Mouse (Mus musculus) MEL (cell line): ENCODE results near the gene Il5. TPM values are rescaled to one million over a fixed set of nuclear protein-coding genes. Genes with fewer than 3 reads are reported as not detected.

Experiments used
- DNase-seq: peaks from one replicate; pipeline ENCODE4 v3.0.0; 2011; ENCODE audit warnings: low read depth, low spot score
- H3K27ac ChIP-seq: 2 replicates; pipeline ENCODE4 v1.5.1; 2012; ENCODE audit warnings: low read depth, mild to moderate bottlenecking, control low read depth, low read length, moderate library complexity; ENCODE audit not compliant: control insufficient read depth
- H3K27me3 ChIP-seq, 2 experiments: fragments of 150-350 bp in 1 of 2; sonication (generic) in 1 of 2; 2 replicates each; pipeline ENCODE4 v1.6.1; 2012; ENCODE audit warnings: low read length in 2 of 2, mild to moderate bottlenecking in 2 of 2, improper control_type of control experiment in 1 of 2, moderate library complexity in 1 of 2; ENCODE audit not compliant: insufficient read depth in 2 of 2, control insufficient read depth in 1 of 2
- H3K36me3 ChIP-seq, 2 experiments: 2 replicates each; pipeline ENCODE4 v1.6.1; 2012 to 2014; ENCODE audit warnings: low read length in 2 of 2, improper control_type of control experiment in 1 of 2, inconsistent platforms in 1 of 2, mild to moderate bottlenecking in 1 of 2; ENCODE audit not compliant: insufficient read depth in 2 of 2, control insufficient read depth in 1 of 2
- H3K4me1 ChIP-seq, 2 experiments: fragments of 150-350 bp in 1 of 2; sonication (generic) in 1 of 2; 2 replicates each; pipeline ENCODE4 v1.6.1; 2012; ENCODE audit warnings: low read length in 2 of 2, improper control_type of control experiment in 1 of 2, mild to moderate bottlenecking in 1 of 2; ENCODE audit not compliant: insufficient read depth in 2 of 2, control insufficient read depth in 1 of 2
- H3K4me3 ChIP-seq, 2 experiments: fragments of 150-350 bp in 1 of 2; sonication (generic) in 1 of 2; 2 replicates each; pipeline ENCODE4 v1.5.1; 2012; ENCODE audit warnings: low read depth in 2 of 2, low read length in 2 of 2, mild to moderate bottlenecking in 2 of 2, moderate library complexity in 2 of 2, control low read depth in 1 of 2, improper control_type of control experiment in 1 of 2; ENCODE audit not compliant: control insufficient read depth in 1 of 2, insufficient read depth in 1 of 2
- H3K79me2 ChIP-seq: 2 replicates; pipeline ENCODE4 v1.6.1; 2012; ENCODE audit warnings: mild to moderate bottlenecking, low read length, moderate library complexity; ENCODE audit not compliant: control insufficient read depth, poor library complexity, insufficient read depth
- H3K9ac ChIP-seq: 2 replicates; pipeline ENCODE4 v1.6.1; 2012; ENCODE audit warnings: low read depth, mild to moderate bottlenecking, control low read depth, low read length, moderate library complexity; ENCODE audit not compliant: control insufficient read depth, poor library complexity, severe bottlenecking
- H3K9me3 ChIP-seq: fragments of 150-350 bp; sonication (generic); replicated peaks from 2 replicates; pipeline ENCODE4 v1.6.1; 2012; ENCODE audit warnings: mild to moderate bottlenecking, low read length, improper control_type of control experiment, moderate library complexity; ENCODE audit not compliant: insufficient read depth
- CHD1 ChIP-seq: IDR thresholded peaks from 2 replicates; pipeline ENCODE4 v1.6.1; 2012; ENCODE audit warnings: low read depth, mild to moderate bottlenecking, inconsistent platforms, low read length, improper control_type of control experiment
- CHD2 ChIP-seq: IDR thresholded peaks from 2 replicates; pipeline ENCODE4 v1.6.1; 2011; ENCODE audit warnings: low read length, improper control_type of control experiment
- CTCF ChIP-seq, 3 experiments: IDR thresholded peaks in 2 of 3; conservative IDR thresholded peaks in 1 of 3; 2 replicates each; pipeline ENCODE4 v1.5.1; 2011 to 2012; ENCODE audit warnings: low read length in 3 of 3, low read depth in 2 of 3, mild to moderate bottlenecking in 2 of 3, improper control_type of control experiment in 1 of 3, inconsistent platforms in 1 of 3, mixed read lengths in 1 of 3, moderate library complexity in 1 of 3; ENCODE audit not compliant: control insufficient read depth in 1 of 3, insufficient read depth in 1 of 3, poor library complexity in 1 of 3, severe bottlenecking in 1 of 3
- E2F4 ChIP-seq: IDR thresholded peaks from 2 replicates; pipeline ENCODE4 v1.6.1; 2011; ENCODE audit warnings: low read depth, low read length, improper control_type of control experiment, borderline replicate concordance
- ELF1 ChIP-seq: IDR thresholded peaks from 2 replicates; pipeline ENCODE4 v1.6.1; 2014; ENCODE audit warnings: low read depth, mild to moderate bottlenecking, inconsistent platforms, low read length, improper control_type of control experiment, moderate library complexity
- EP300 ChIP-seq, 2 experiments: IDR thresholded peaks; 2 replicates each; pipeline ENCODE4 v1.6.1; 2011; ENCODE audit warnings: improper control_type of control experiment in 2 of 2, low read length in 2 of 2, low read depth in 1 of 2, mild to moderate bottlenecking in 1 of 2
- ETS1 ChIP-seq: IDR thresholded peaks from 2 replicates; pipeline ENCODE4 v1.6.1; 2012; ENCODE audit warnings: low read depth, mild to moderate bottlenecking, inconsistent platforms, low read length, improper control_type of control experiment, moderate library complexity
- GABPA ChIP-seq: IDR thresholded peaks from 2 replicates; pipeline ENCODE4 v1.6.1; 2012; ENCODE audit warnings: low read depth, mild to moderate bottlenecking, inconsistent platforms, low read length, improper control_type of control experiment, moderate library complexity
- GATA1 ChIP-seq: IDR thresholded peaks from 2 replicates; pipeline ENCODE4 v1.6.1; 2011; ENCODE audit warnings: low read depth, low read length, improper control_type of control experiment
- KAT2A ChIP-seq: conservative IDR thresholded peaks from 2 replicates; pipeline ENCODE4 v1.6.1; 2012; ENCODE audit warnings: low read depth, low read length, improper control_type of control experiment, inconsistent platforms
- MAZ ChIP-seq: IDR thresholded peaks from 2 replicates; pipeline ENCODE4 v1.6.1; 2012; ENCODE audit warnings: low read depth, mild to moderate bottlenecking, inconsistent platforms, low read length, improper control_type of control experiment
- MEF2A ChIP-seq: IDR thresholded peaks from 2 replicates; pipeline ENCODE4 v1.6.1; 2014; ENCODE audit warnings: low read depth, mild to moderate bottlenecking, inconsistent platforms, low read length, improper control_type of control experiment; ENCODE audit not compliant: poor library complexity, insufficient replicate concordance, severe bottlenecking; ENCODE audit errors: extremely low read depth
- MYC ChIP-seq: IDR thresholded peaks from 2 replicates; pipeline ENCODE4 v1.6.1; 2011; ENCODE audit warnings: low read depth, mild to moderate bottlenecking, low read length, improper control_type of control experiment, moderate library complexity
- NELFE ChIP-seq: IDR thresholded peaks from 2 replicates; pipeline ENCODE4 v1.6.1; 2011; ENCODE audit warnings: low read depth, low read length, improper control_type of control experiment
- NRF1 ChIP-seq: IDR thresholded peaks from 2 replicates; pipeline ENCODE4 v1.6.1; 2014; ENCODE audit warnings: low read depth, mild to moderate bottlenecking, inconsistent platforms, low read length, improper control_type of control experiment, moderate library complexity; ENCODE audit not compliant: poor library complexity, insufficient read depth, severe bottlenecking
- POLR2A ChIP-seq, 2 experiments: IDR thresholded peaks; 2 replicates each; pipeline ENCODE4 v1.6.1; 2011 to 2012; ENCODE audit warnings: low read length in 2 of 2, mild to moderate bottlenecking in 2 of 2, control low read depth in 1 of 2, improper control_type of control experiment in 1 of 2, low read depth in 1 of 2, moderate library complexity in 1 of 2; ENCODE audit not compliant: control insufficient read depth in 1 of 2, insufficient read depth in 1 of 2, poor library complexity in 1 of 2
- POLR2AphosphoS2 ChIP-seq: IDR thresholded peaks from 2 replicates; pipeline ENCODE4 v1.6.1; 2011; ENCODE audit warnings: low read length, improper control_type of control experiment
- POLR2AphosphoS5 ChIP-seq: IDR thresholded peaks from 2 replicates; pipeline ENCODE4 v1.6.1; 2012; ENCODE audit warnings: low read depth, borderline replicate concordance, mild to moderate bottlenecking, inconsistent platforms, low read length, moderate library complexity, mixed read lengths
- RAD21 ChIP-seq: IDR thresholded peaks from 2 replicates; pipeline ENCODE4 v1.6.1; 2011; ENCODE audit warnings: mild to moderate bottlenecking, low read depth, low read length, improper control_type of control experiment
- RCOR1 ChIP-seq: IDR thresholded peaks from 2 replicates; pipeline ENCODE4 v1.6.1; 2012; ENCODE audit warnings: low read depth, mild to moderate bottlenecking, inconsistent platforms, low read length, improper control_type of control experiment
- SMC3 ChIP-seq: IDR thresholded peaks from 2 replicates; pipeline ENCODE4 v1.6.1; 2011; ENCODE audit warnings: low read depth, low read length, improper control_type of control experiment
- TBP ChIP-seq: IDR thresholded peaks from 2 replicates; pipeline ENCODE4 v1.8.0; 2011; ENCODE audit warnings: low read depth, low read length, improper control_type of control experiment
- TCF12 ChIP-seq: IDR thresholded peaks from 2 replicates; pipeline ENCODE4 v1.6.1; 2014; ENCODE audit warnings: low read depth, mild to moderate bottlenecking, inconsistent platforms, low read length, improper control_type of control experiment, moderate library complexity
- UBTF ChIP-seq: IDR thresholded peaks from 2 replicates; pipeline ENCODE4 v1.6.1; 2012; ENCODE audit warnings: low read depth, mild to moderate bottlenecking, inconsistent platforms, low read length, improper control_type of control experiment, moderate library complexity, borderline replicate concordance; ENCODE audit not compliant: insufficient read depth
- USF2 ChIP-seq, 2 experiments: IDR thresholded peaks; 2 replicates each; pipeline ENCODE4 v1.6.1; 2011 to 2012; ENCODE audit warnings: improper control_type of control experiment in 2 of 2, low read length in 2 of 2, borderline replicate concordance in 1 of 2, inconsistent platforms in 1 of 2, low read depth in 1 of 2, mild to moderate bottlenecking in 1 of 2; ENCODE audit not compliant: insufficient read depth in 1 of 2
- ZC3H11A ChIP-seq: IDR thresholded peaks from 2 replicates; pipeline ENCODE4 v1.6.1; 2012; ENCODE audit warnings: low read depth, mild to moderate bottlenecking, inconsistent platforms, low read length, improper control_type of control experiment
- ZKSCAN1 ChIP-seq: IDR thresholded peaks from 2 replicates; pipeline ENCODE4 v1.6.1; 2012; ENCODE audit warnings: low read depth, mild to moderate bottlenecking, inconsistent platforms, low read length, improper control_type of control experiment, moderate library complexity
- ZNF384 ChIP-seq: IDR thresholded peaks from 2 replicates; pipeline ENCODE4 v1.6.1; 2012; ENCODE audit warnings: low read depth, mild to moderate bottlenecking, inconsistent platforms, low read length, improper control_type of control experiment
- polyA plus RNA-seq, 2 experiments: library from polyadenylated mRNA; stranded (reverse) in 1 of 2; unstranded in 1 of 2; fragments of >175 nt in 1 of 2; fragments of >200 nt in 1 of 2; gene quantifications; 2 replicates each; pipeline versions ENCODE4 v1.2.1 to v1.2.4; 2012; ENCODE audit warnings: low replicate concordance in 2 of 2, low read depth in 1 of 2; ENCODE audit not compliant: insufficient read length in 2 of 2, insufficient read depth in 1 of 2, missing spikeins in 1 of 2
- total RNA-seq: library from RNA; depleted of rRNA; stranded (reverse); fragments of 300-350 nt; gene quantifications from 2 replicates; pipeline ENCODE4 v1.2.3, GENCODE M21; 2012

Il5 gene
- total and polyA plus RNA-seq, 3 experiments = not detected

DNA sequence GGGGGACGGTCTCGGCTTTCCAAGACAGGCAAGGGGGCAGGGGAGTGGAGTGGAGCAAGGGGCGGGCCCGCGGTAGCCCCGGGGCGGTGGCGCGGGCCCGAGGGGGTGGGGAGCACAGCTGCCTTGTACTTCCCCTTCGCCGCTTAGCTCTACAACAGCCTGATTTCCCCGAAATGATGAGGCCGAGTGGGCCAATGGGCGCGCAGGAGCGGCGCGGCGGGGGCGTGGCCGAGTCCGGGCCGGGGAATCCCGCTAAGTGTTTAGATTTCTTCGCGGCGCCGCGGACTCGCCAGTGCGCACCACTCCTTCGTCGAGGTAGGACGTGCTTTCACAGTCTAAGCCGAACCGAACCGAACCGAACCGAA lies 49.1 kb downstream of the Il5 start, which contains the start of gene Irf1 (continued):
- TF ChIP-seq POLR2AphosphoS5 (no peak), USF2 (IDR thresholded peaks at IDR 0.05; ENCODE audit: borderline replicate concordance in 1 of 2, insufficient read depth in 1 of 2, low read depth in 1 of 2, low read length in 2 of 2) (no peak), NRF1 (peak; percentile 41; the same call in 1 of the 2 replicates), ZNF384 (no peak), ELF1 (no peak), POLR2AphosphoS2 (no peak), TCF12 (peak; percentile 57; the same call in 1 of the 2 replicates), CHD2 (no peak), RCOR1 (no peak), MYC (no peak), CTCF (IDR thresholded peaks at IDR 0.05 in 2 of 3, conservative IDR thresholded peaks at IDR 0.05 in 1 of 3; ENCODE audit: control insufficient read depth in 1 of 3, insufficient read depth in 1 of 3, low read depth in 2 of 3, low read length in 3 of 3, poor library complexity in 1 of 3, severe bottlenecking in 1 of 3) (no peak), CHD1 (no peak), E2F4 (no peak), TBP (no peak), KAT2A (no peak), MAZ (peak; percentile 82; the same call in 1 of the 2 replicates), SMC3 (no peak), ZC3H11A (no peak), ZKSCAN1 (no peak), ETS1 (peak; percentile 27; the same call in 1 of the 2 replicates), RAD21 (no peak), GATA1 (no peak)

- H3K4me3 ChIP-seq = peak overlapping the region; percentile 61 to 72
- no peak for DNase-seq
- TF ChIP-seq CTCF (IDR thresholded peaks at IDR 0.05 in 2 of 3, conservative IDR thresholded peaks at IDR 0.05 in 1 of 3; ENCODE audit: control insufficient read depth in 1 of 3, insufficient read depth in 1 of 3, low read depth in 2 of 3, low read length in 3 of 3, poor library complexity in 1 of 3, severe bottlenecking in 1 of 3) (peak in 1 of 3 experiments; percentile 24; a peak in 1 of 6 replicates), UBTF (0 out of 2 replicates have a peak, but pooled peaks have one; percentile 29), KAT2A (no peak), GABPA (no peak), POLR2AphosphoS2 (no peak), NELFE (0 out of 2 replicates have a peak, but pooled peaks have one; percentile 13), NRF1 (peak; percentile 10; the same call in 1 of the 2 replicates), POLR2A (IDR thresholded peaks at IDR 0.05; ENCODE audit: control insufficient read depth in 1 of 2, insufficient read depth in 1 of 2, low read depth in 1 of 2, low read length in 2 of 2, poor library complexity in 1 of 2) (peak in 1 of 2 experiments; percentile 1; a peak in 1 of 4 replicates), MEF2A (no peak), EP300 (IDR thresholded peaks at IDR 0.05; ENCODE audit: low read depth in 1 of 2, low read length in 2 of 2) (no peak), POLR2AphosphoS5 (peak; percentile 75; the same call in 1 of the 2 replicates), CHD2 (no peak), ELF1 (no peak)
- peak overlapping the region; percentile 54 for H3K9ac ChIP-seq
- H3K9me3 ChIP-seq = no peaks in the 10 kb centered on the region
- H3K36me3 ChIP-seq = peaks cover 0 to 2% of the 10 kb centered on the region in 2 experiments; a peak in 2 of 4 replicates
- H3K79me2 ChIP-seq = no peaks in the 10 kb centered on the region
- no peak overlapping the region for H3K27ac ChIP-seq
- H3K4me1 ChIP-seq = peaks cover 0 to 8% of the 10 kb centered on the region in 2 experiments; a peak in 2 of 4 replicates
- peaks cover 3 to 7% of the 10 kb centered on the region in 2 experiments; a peak in 3 of 4 replicates for H3K27me3 ChIP-seq
These were observed 49.7 kb downstream of the Il5 start for GRCm38 (mm10) chr11:53770125-53770791.
